Mouse (Mus musculus) monocyte, adult 5-6 weeks (primary cell): ENCODE measurements around the gene Cald1. TPM values are rescaled to one million over a fixed set of nuclear protein-coding genes. Genes with fewer than 3 reads are reported as not detected.

Experiments used
- ATAC-seq: fragments of 153-309, 156-312 bp; replicated peaks from 2 replicates; pipeline ENCODE4 v1.8.0; 2017; ENCODE audit warnings: mild to moderate bottlenecking; ENCODE audit not compliant: low TSS enrichment, insufficient number of reproducible peaks, severe bottlenecking, poor library complexity, low FRiP score
- total RNA-seq: library from RNA; stranded (forward); fragments of 200-1000, 200-491, 200-594 nt; gene quantifications from 3 replicates; pipeline ENCODE4 v1.2.3, GENCODE M21; 2017

The Cald1 gene
- total RNA-seq, 1 experiment from 2014 or later = 4.9 TPM

GRCm38 (mm10) chr6:34608603-34609002, 10.3 kb downstream of the Cald1 start:
- ATAC-seq = no peak

- no peak for ATAC-seq
Observed at GRCm38 (mm10) chr6:34609892-34610829, 11.9 kb downstream of the Cald1 start.

DNA sequence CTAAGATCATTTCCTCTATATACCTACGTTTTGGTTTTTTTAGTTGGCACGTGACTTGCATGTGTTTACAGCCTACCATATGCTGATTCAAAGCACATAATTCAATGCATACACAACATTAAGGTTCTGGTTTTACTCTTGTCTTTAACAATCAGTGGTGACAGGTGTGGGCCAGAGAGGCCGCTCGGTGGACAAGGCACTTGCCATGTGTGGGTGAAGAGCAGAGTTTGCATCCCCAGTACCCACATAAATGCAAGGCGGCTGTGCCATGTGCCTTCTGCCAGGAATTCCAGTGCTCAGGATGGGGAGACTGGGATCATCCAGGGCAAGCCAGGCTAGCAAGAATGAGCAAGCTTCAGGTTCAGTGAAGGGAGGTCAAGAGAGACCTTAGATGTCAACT, 14.8 kb downstream of the Cald1 start:
- no peak for ATAC-seq

DNA sequence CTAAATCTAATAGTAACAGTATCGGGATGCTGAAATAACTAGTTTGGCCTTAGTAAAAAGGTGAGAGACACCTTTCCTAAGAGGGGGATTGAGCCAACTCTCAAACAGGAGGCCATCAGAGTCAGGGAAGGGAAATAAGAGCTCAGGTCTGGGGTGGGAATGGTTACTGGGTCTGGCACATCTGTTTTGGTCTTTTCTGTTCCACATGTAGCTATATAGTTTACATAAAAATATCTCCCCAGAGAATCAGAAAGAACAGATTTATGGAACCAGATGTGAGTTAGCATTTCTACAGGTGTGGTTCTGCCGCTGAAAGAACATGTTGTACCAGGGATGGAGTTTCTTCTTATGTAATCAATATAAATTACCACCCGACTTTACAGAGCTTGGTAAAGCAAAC, 17.1 kb downstream of the Cald1 start:
- no peak for ATAC-seq

- ATAC-seq = no peak
Observed at GRCm38 (mm10) chr6:34619494-34619893, 21.2 kb downstream of the Cald1 start.

- no peak for ATAC-seq
Observed at GRCm38 (mm10) chr6:34620242-34620641, 21.9 kb downstream of the Cald1 start.

DNA sequence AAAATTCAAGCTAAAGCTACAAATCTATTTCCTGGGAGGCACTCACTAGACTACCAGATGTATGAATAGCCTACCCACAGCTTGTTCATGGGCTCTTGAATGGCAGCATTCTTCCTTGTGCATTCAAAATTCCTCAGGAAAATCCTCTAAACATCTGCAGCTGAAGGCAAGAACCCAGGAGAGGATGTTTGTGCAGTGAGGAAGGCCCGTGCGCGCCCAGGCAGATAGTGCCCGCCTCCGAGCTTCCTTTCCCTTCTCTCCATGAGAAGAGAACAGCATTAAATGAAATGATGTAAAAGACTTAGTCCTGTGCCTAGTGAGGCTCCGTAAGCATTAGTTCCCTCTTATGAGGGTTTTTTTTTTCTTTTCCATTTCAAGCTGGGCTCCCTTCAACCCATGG, 24.6 kb downstream of the Cald1 start:
- ATAC-seq = no peak

DNA sequence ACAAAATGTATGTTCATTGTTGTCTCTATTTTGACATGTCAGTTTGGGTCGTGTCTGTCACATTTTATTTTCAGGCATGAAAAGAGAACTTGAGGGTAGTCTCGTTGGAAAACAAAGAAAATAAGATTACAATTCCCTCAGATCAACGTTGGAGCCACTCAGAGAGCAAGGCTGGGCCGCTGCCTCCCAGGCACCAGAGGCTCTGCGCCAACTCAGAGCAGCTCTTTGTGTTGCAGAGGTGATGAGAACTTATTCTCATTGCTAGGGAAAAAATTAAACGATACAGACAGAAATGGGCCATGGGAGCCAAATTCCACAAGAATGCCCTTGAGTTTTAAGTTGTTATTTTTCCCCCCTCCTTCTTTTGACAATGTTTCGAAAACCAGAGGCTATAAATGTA, 25.0 kb downstream of the Cald1 start:
- no peak for ATAC-seq

DNA sequence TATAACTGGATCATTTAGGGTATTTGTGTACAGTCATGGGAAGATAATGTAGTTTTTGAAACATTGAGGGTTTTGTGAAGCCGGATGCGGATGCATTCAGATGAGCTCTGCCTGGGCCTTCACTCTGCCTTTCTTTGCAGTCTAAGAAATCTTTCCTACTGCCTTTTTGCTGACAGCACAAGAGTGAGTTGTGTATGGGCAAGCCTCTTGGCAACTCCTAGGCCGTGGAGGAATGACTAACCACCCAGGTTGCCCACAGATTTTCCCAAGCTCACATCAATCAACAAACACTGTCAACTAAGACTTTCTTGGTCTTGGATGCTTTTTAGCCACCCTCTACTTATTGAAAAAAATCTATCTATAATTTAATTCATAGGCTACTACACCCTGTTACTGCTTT, 26.2 kb downstream of the Cald1 start:
- ATAC-seq = no peak

DNA sequence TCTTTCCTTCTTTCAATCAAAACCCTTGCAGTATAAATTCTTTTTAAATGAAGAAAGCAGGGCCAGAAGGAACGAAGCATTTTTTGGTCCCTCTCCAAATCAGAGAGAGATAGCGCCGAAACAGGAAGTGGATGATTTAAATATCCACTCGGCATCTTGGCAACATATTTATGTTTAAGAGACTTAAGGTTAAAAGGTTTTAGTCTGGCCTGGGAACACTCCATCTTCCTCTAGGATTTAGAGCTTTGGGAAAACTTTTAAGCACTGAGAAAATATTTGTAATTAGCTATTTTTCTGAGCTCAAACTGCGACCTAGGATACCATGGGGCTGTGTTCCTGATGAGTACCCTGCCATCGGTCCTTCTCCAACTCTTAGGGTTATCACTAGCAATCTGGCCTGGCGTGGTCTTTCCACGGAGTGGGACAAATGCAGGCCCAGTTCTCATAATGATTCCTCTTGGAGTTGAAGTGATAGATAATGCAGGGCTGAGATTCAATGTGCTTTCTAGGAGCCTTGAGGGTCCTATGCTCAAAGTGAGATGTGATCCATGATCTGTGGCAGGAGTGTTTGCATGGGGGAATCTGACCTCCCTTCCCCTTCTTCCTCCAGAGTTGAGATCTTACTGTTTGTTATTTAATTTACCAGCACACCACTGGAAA, 28.4 kb downstream of the Cald1 start:
- no peak for ATAC-seq

DNA sequence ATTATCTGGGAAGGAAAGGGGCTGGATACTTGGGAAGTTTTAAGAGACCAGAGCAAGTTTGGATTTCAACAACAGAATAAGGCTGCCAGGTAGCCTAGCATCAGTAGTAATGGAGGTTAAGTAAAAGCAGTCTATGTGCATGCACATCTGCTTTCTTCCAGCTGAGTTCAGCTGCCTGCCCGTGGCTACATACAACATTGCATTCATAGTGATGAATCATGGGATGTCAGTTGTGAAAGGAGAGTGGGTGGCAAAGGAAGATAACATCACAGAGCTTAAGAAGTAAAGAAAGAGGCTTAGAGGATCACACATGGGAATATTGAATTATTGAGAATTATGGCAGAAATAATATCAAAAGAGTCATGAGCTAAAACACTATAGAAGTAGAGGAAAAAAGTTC, 29.8 kb downstream of the Cald1 start:
- ATAC-seq = no peak

GRCm38 (mm10) chr6:34633776-34634175, 35.5 kb downstream of the Cald1 start:
- ATAC-seq = no peak

DNA sequence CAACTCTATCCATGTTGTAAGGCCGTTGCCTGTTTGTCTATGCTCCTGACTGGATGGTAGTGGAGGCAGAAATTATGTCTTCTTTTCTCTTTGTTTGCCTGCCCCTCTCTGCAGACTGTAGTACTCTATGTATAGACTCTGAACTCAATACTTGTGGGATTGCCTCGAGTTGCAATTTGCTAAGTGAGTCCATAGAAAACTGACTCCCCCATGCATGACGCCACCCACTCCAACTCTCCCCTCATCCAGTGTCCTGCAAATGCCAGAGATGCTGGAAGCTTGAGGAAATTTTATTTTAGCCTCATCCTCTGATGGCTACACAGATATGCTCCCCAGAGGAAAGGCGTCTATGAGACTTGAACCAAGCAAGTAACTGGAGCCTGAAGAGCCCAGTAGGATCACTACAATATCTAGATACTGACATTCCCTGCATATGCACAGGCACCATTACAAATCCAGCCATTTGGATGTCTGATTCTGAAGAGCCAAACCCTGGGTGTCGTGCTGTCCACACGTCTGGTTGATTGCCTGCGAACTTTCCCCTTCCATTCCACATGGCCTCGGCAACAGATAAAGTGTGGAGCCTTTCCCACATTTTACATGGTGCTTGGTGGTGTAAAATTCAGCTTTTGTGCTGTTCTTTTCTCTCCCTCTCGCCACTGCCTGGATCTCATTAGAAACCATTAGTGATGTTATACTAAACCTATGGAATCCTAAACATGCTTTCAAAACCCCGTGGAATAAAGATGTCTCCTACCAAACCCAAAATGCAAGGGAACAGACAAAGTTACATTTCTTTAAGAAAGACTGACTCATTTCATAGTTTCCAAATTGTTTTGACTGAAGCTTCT, 39.5 kb downstream of the Cald1 start:
- no peak for ATAC-seq

DNA sequence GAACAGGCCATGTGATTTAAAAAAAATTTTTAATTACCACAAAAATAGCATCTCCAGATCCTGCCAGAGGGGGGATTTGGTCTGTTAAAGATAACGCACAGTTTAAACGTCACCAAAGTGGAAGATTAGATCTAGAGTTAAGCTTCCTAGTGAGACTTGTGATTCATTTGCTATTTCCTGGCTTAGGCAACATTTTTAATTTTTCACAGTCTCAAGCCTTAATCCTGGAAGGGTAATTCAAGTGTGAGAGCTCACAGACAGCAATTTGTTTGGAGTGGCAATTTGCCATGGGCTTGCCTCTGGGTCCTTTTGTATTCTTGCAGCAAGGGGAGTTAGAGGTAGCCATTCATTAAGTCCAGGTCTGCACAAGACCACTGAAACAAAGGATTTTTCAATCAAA, 40.4 kb downstream of the Cald1 start:
- no peak for ATAC-seq

DNA sequence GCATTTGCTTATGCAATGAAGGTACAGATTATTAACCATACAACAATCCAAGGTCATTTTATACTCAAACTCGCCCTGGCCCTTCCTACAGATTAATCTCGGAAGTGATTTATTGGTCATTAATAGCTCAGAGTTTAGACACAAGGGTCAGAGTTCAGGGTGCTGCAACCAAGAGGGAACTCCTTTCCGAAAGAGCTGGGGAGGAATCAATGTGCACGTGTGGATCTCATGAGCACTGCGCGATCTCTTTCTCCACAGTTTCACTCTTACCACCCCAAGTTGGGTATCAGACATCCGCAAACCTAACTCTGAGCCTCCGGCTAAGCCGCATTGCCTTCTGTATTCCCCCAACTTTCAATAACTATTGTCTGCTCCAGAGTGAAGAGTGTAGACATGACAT, 41.9 kb downstream of the Cald1 start:
- ATAC-seq = no peak

DNA sequence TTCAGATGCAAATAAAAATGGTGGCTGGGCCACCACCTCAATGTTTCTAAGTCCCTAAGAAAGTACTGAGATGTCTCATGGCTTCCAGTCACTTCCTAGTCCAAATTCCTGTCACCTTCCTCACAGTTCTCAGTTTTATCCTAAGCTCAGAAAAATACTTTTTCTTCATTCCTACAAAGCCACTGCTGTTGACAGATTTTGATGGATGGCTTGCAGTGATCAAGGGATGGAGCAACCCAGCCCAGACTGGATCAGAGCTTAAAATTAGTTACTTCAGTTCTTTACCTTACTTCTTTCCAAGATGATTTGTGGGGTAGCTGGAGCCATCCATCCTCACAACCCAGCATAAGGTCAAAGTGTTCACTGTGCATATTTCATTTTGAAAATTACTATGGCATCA, 42.8 kb downstream of the Cald1 start:
- no peak for ATAC-seq

DNA sequence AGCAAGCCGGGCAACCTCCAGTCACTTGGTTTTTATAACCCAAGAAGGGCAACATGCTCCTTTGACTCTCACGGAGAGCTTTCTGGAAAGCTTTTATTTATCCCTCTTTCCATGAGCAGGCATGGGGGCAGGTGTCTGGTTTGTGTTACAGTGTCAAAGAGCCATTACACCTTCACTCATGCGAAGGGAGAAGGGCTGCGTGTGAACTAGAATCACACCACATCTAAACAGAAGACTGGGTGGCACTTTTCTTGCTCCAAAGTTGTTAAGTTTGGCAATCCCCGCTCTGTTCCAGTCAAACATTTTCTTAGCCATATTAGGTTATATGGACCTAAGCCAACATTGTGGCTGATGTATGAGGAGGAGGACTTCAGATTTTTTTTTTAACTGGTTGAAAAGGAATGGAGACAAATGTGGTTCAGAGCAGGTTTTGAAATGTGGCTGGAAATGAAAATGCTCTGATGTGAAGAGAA, 43.8 kb downstream of the Cald1 start:
- ATAC-seq = no peak

GRCm38 (mm10) chr6:34648017-34648787, 49.9 kb downstream of the Cald1 start:
- no peak for ATAC-seq
